Mouse (Mus musculus) kidney, adult 2 months (tissue): ENCODE data around the gene Ephb6.
A peak's percentile ranks its signal among the peaks of the same experiment; 100 is the strongest.

Experiments
- CTCF ChIP-seq: fragments of 200-500 bp; conservative IDR thresholded peaks from 2 replicates; pipeline ENCODE4 v1.5.1; 2011; ENCODE audit warnings: low read depth, mild to moderate bottlenecking, control low read depth, low read length, moderate library complexity, mixed read lengths; ENCODE audit not compliant: insufficient read depth, insufficient read length
- POLR2A ChIP-seq: fragments of 200-500 bp; IDR thresholded peaks from one replicate; pipeline ENCODE4 v1.6.1; 2011; ENCODE audit warnings: low read depth, low read length, control low read depth

DNA sequence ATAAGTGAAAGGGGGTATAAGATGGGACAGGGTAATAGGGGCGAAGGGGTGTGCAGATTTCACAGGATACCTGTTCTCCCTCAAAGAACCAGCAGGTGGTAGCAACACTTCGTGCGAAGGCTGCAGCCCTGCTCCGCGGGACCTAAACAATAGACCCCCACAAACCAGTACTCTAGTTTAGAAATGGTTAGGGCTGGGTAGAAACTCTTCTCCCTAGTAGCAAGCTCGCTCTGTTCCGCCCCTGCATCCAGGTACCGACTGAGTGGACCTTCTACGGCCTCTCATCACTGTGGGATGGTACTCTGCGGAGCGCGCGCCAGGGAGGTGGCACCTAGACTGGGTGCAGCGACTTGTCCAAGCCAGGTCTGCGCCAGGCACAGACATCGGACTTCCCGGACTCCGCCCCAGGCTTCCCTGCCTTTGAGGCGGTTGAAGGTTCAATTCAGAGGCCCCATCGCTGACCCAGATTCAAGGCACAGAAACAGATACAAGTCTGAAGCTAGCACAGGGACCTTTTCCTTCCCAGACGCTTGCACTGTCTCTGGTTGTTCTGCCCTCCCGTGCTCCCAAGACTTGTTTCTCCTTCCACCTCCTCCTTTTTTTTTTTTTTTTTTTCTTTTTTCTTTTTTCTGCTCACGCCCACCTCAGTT lies 756 bp upstream of the Ephb6 start:
- TF ChIP-seq POLR2A (no peak), CTCF (peak; percentile 52; the same call in 1 of the 2 replicates)
